Mouse (Mus musculus) ES-Bruce4 (cell line): ENCODE measurements around the gene Tspoap1.

ENCODE experiments used
- CTCF ChIP-seq: IDR thresholded peaks from one replicate; pipeline ENCODE4 v1.8.1; 2011; ENCODE audit warnings: low read depth, low read length
- POLR2A ChIP-seq: IDR thresholded peaks from one replicate; pipeline ENCODE4 v1.8.1; 2011; ENCODE audit warnings: low read length; ENCODE audit not compliant: insufficient read depth

GRCm38 (mm10) chr11:87807433-87807832, 47.1 kb downstream of the Tspoap1 start:
- no peak for TF ChIP-seq POLR2A
- no peak for TF ChIP-seq CTCF
